Mouse (Mus musculus): Measurements from ENCODE around the gene Rusc2.

GRCm38 (mm10) chr4:43340096-43340804 is 41.5 kb upstream of the Rusc2 start:
- TF ChIP-seq POLR2A (IDR thresholded peaks at IDR 0.05; ENCODE audit: low read depth, low read length) (no peak), CTCF (conservative IDR thresholded peaks at IDR 0.05; ENCODE audit: insufficient read depth, insufficient read length, low read depth, low read length) (no peak)
